ENCODE assay signal across 8 mouse cellular contexts in the genomic region with DNA sequence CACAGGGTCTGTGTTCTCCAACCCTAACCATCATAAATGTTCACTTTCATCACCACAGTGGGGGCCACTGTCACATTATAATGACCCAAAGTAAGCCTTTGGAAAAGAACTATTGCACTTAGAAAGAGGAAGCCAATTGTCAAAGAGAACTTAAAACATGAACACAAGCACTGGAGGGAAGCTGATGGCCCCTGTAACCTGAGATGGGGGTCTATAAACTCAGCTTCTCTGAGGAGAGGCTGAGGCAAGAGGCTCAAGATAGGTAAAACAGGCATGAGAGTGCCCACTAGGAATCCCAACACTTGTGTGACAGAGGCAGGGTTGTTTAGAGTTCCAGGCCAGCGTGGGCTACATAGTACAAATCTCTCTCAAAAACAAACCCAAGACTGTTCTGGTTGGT. TPM values are rescaled to one million over a fixed set of nuclear protein-coding genes. Genes with fewer than 3 reads are reported as not detected.
DNase-seq lines count a peak whose midpoint lies in the region; ATAC-seq and TF ChIP-seq lines count a peak whose summit lies in the region.

No protein-coding gene starts in this region.

- no peaks in the 10 kb centered on the region for H3K9me3 ChIP-seq in megakaryocyte, embryonic 14.5 days
- H3K9me3 ChIP-seq in forebrain, embryonic 14.5 days (replicated peaks; ENCODE audit: control insufficient read depth, low read length) = no peaks in the 10 kb centered on the region
- no peaks in the 10 kb centered on the region for H3K9me3 ChIP-seq in limb, embryonic 11.5 days (ENCODE audit: control insufficient read depth, low read length)

- H3K27ac ChIP-seq in forebrain, embryonic 14.5 days (ENCODE audit: low read depth, low read length) = no peak overlapping the region; the same call in 1 of the 2 replicates
- H3K27ac ChIP-seq in limb, embryonic 11.5 days (replicated peaks; ENCODE audit: low read depth, low read length) = peak overlapping the region; percentile 97
- H3K27ac ChIP-seq in small intestine, adult 2 months (ENCODE audit: insufficient read depth, low read depth, low read length) = 0 out of 2 replicates have a peak overlapping the region, but pooled peaks have one; percentile 89

- H3K27me3 ChIP-seq in megakaryocyte, embryonic 14.5 days (replicated peaks) = peaks cover 2% of the 10 kb centered on the region
- no peaks in the 10 kb centered on the region for H3K27me3 ChIP-seq in forebrain, embryonic 14.5 days (replicated peaks; ENCODE audit: control insufficient read depth, insufficient read depth, low read length)
- H3K27me3 ChIP-seq in limb, embryonic 11.5 days (ENCODE audit: control insufficient read depth, insufficient read depth, low read length) = no peaks in the 10 kb centered on the region
- H3K27me3 ChIP-seq in small intestine, adult 2 months (ENCODE audit: control insufficient read depth, insufficient read depth, low read length) = no peaks in the 10 kb centered on the region

- 52% methylated on average over 1 of the region's 1 CpGs for WGBS in forebrain, embryonic 14.5 days
- 26% methylated on average over 1 of the region's 1 CpGs for WGBS in limb, embryonic 11.5 days
- 55% methylated on average over 1 of the region's 1 CpGs for WGBS in small intestine, adult 2 months

- ATAC-seq in megakaryocyte, adult 5-6 weeks (ENCODE audit: poor library complexity, severe bottlenecking) = no peak
- ATAC-seq in forebrain, embryonic 14.5 days = no peak
- ATAC-seq in limb, embryonic 11.5 days (ENCODE audit: insufficient number of reproducible peaks, low FRiP score, low TSS enrichment, low read depth) = no peak

- DNase-seq in forebrain, embryonic 14.5 days (ENCODE audit: low spot score) = no peak
- DNase-seq in limb, embryonic 11.5 days (ENCODE audit: low spot score) = peak; percentile 64
- no peak for DNase-seq in adrenal gland, postnatal 10 days
- no peak for DNase-seq in gastrocnemius, postnatal 14 days
- no peak for DNase-seq in spleen, postnatal 10 days (ENCODE audit: low spot score in 2 of 2)

- no peak for TF ChIP-seq POLR2A in small intestine, adult 2 months (IDR thresholded peaks at IDR 0.05; ENCODE audit: low read depth, low read length)

- intact Hi-C loops in gastrocnemius, postnatal 14 days (cut with DNase I; ENCODE audit: low total_unique reads) = loop anchor here (10.0 kb wide), 1 partner anchor 142 kb away; no protein-coding TSS in a partner anchor

- peak overlapping the region; percentile 97 for H3K4me3 ChIP-seq in megakaryocyte, embryonic 14.5 days (replicated peaks)
- H3K4me3 ChIP-seq in forebrain, embryonic 14.5 days (ENCODE audit: low read depth, low read length) = peak overlapping the region; percentile 71
- H3K4me3 ChIP-seq in limb, embryonic 11.5 days (ENCODE audit: low read depth, low read length) = peak overlapping the region; percentile 43
- H3K4me3 ChIP-seq in small intestine, adult 2 months (ENCODE audit: low read depth, low read length) = no peak overlapping the region

- H3K9ac ChIP-seq in forebrain, embryonic 14.5 days (ENCODE audit: low read length) = peak overlapping the region; percentile 88; the same call in 1 of the 2 replicates
- H3K9ac ChIP-seq in limb, embryonic 11.5 days (ENCODE audit: low read length) = no peak overlapping the region; the same call in 1 of the 2 replicates

- H3K4me1 ChIP-seq in megakaryocyte, embryonic 14.5 days = peaks cover 22% of the 10 kb centered on the region
- H3K4me1 ChIP-seq in forebrain, embryonic 14.5 days (ENCODE audit: control insufficient read depth, insufficient read depth, low read length) = peaks cover 4% of the 10 kb centered on the region; the same call in 1 of the 2 replicates
- peaks cover 6% of the 10 kb centered on the region; the same call in 1 of the 2 replicates for H3K4me1 ChIP-seq in limb, embryonic 11.5 days (ENCODE audit: control insufficient read depth, insufficient read depth, low read length)
- H3K4me1 ChIP-seq in small intestine, adult 2 months (ENCODE audit: control insufficient read depth, insufficient read depth, insufficient read length, low read length) = no peaks in the 10 kb centered on the region; the same call in 1 of the 2 replicates

- no peaks in the 10 kb centered on the region for H3K36me3 ChIP-seq in megakaryocyte, embryonic 14.5 days (replicated peaks; ENCODE audit: low read length)
- H3K36me3 ChIP-seq in forebrain, embryonic 14.5 days (ENCODE audit: control insufficient read depth, insufficient read depth, low read length) = no peaks in the 10 kb centered on the region
- no peaks in the 10 kb centered on the region for H3K36me3 ChIP-seq in limb, embryonic 11.5 days (ENCODE audit: control insufficient read depth, insufficient read depth, low read length)
- no peaks in the 10 kb centered on the region for H3K36me3 ChIP-seq in small intestine, adult 2 months (ENCODE audit: control insufficient read depth, insufficient read depth, low read length)

- no peak for TF ChIP-seq CTCF in small intestine, adult 2 months (IDR thresholded peaks at IDR 0.05; ENCODE audit: extremely low read depth, insufficient read length, insufficient replicate concordance, low read depth, low read length)

- peak overlapping the region; percentile 50 for H3K4me2 ChIP-seq in forebrain, embryonic 14.5 days (ENCODE audit: low read length)
- peak overlapping the region; percentile 58 for H3K4me2 ChIP-seq in limb, embryonic 11.5 days (ENCODE audit: low read depth, severe bottlenecking)

RNA-seq across cellular contexts. Expression of a gene that starts 0.7 kb away (rescaled TPM):
- polyA plus RNA-seq in megakaryocyte, embryonic 14.5 days (2012; ENCODE audit: insufficient read depth, low replicate concordance) = 0.46 TPM in 1 of 2 replicates, not detected in the other
- total RNA-seq in megakaryocyte, adult 5-6 weeks (2015) = 10.0 and 11.4 TPM in 2 replicates
- 7.5 TPM in 2 replicates for total RNA-seq in megakaryocyte, adult 5-6 weeks (2017)
- polyA plus RNA-seq in forebrain, embryonic 14.5 days (2014; fragmentation: Nextera tagmentation; extraction: Ambion mirVana) = 14.1 and 15.4 TPM in 2 replicates
- polyA plus RNA-seq in limb, embryonic 11.5 days (2014; fragmentation: Nextera tagmentation; extraction: Ambion mirVana) = 11.4 and 13.6 TPM in 2 replicates
- polyA plus RNA-seq in small intestine, adult 2 months (2012; rRNA removed) = 0.15 and 0.16 TPM in 2 replicates
- total RNA-seq in adrenal gland, postnatal 10 days (2021) = 10 to 100 TPM; 20.7 to 22.9 TPM
- total RNA-seq in gastrocnemius, postnatal 14 days (2021) = 10 to 100 TPM; 12.5 TPM
